Mouse (Mus musculus) forebrain, embryonic 14.5 days (tissue): ENCODE measurements around the gene Pde4d. TPM values are rescaled to one million over a fixed set of nuclear protein-coding genes. Genes with fewer than 3 reads are reported as not detected.
A peak's percentile ranks its signal among the peaks of the same experiment; 100 is the strongest.

ENCODE experiments used
- ATAC-seq: fragments of 200-750 bp; cut with Nextera tagmentation; 2 replicates; pipeline ENCODE4 v1.8.0; 2017; ENCODE audit warnings: mild to moderate bottlenecking, moderate library complexity
- DNase-seq: peaks from one replicate; pipeline ENCODE4 v3.0.0-alpha.2; 2015; ENCODE audit warnings: low spot score
- H3K27ac ChIP-seq: fragments of 300-500 bp; sonication (generic); 2 replicates; pipeline ENCODE4 v1.5.1; 2014; ENCODE audit warnings: low read depth, mild to moderate bottlenecking, control low read depth, low read length, moderate library complexity
- H3K27me3 ChIP-seq: fragments of 300-500 bp; sonication (generic); replicated peaks from 2 replicates; pipeline ENCODE4 v1.6.1; 2014; ENCODE audit warnings: low read length, control low read depth, mixed read lengths; ENCODE audit not compliant: control insufficient read depth, insufficient read depth
- H3K36me3 ChIP-seq: fragments of 300-500 bp; sonication (generic); 2 replicates; pipeline ENCODE4 v1.6.1; 2014; ENCODE audit warnings: low read length, control low read depth; ENCODE audit not compliant: control insufficient read depth, insufficient read depth
- H3K4me1 ChIP-seq: fragments of 300-500 bp; sonication (generic); 2 replicates; pipeline ENCODE4 v1.6.1; 2014; ENCODE audit warnings: antibody characterized with exemption, low read length, control low read depth; ENCODE audit not compliant: control insufficient read depth, insufficient read depth
- H3K4me2 ChIP-seq: fragments of 300-500 bp; sonication (generic); 2 replicates; pipeline ENCODE4 v1.6.1; 2014; ENCODE audit warnings: mild to moderate bottlenecking, control low read depth, low read length
- H3K4me3 ChIP-seq: fragments of 300-500 bp; sonication (generic); 2 replicates; pipeline ENCODE4 v1.5.1; 2014; ENCODE audit warnings: low read depth, low read length, control low read depth
- H3K9ac ChIP-seq: fragments of 300-500 bp; sonication (generic); 2 replicates; pipeline ENCODE4 v1.6.1; 2014; ENCODE audit warnings: mild to moderate bottlenecking, low read length, control low read depth, moderate library complexity
- H3K9me3 ChIP-seq: fragments of 300-500 bp; sonication (generic); replicated peaks from 2 replicates; pipeline ENCODE4 v1.6.1; 2016; ENCODE audit warnings: low read length, control low read depth, mixed read lengths; ENCODE audit not compliant: control insufficient read depth
- WGBS: fragments of 180-500 bp; shearing (Covaris S2); extraction: QIAGEN DNeasy Blood & Tissue Kit; methylation state at CpG from one replicate; pipeline ENCODE4 v1.1.7; 2014; 5-methylcytosine and 5-hydroxymethylcytosine counted together
- polyA plus RNA-seq: library from polyadenylated mRNA; unstranded; fragments of >200 nt; fragmentation: Nextera tagmentation; extraction: Ambion mirVana; gene quantifications from 2 replicates; pipeline ENCODE4 v1.2.1, GENCODE M21; 2014

Gene Pde4d
- polyA plus RNA-seq, 1 experiment from 2014 or later = 13.7 TPM

DNA sequence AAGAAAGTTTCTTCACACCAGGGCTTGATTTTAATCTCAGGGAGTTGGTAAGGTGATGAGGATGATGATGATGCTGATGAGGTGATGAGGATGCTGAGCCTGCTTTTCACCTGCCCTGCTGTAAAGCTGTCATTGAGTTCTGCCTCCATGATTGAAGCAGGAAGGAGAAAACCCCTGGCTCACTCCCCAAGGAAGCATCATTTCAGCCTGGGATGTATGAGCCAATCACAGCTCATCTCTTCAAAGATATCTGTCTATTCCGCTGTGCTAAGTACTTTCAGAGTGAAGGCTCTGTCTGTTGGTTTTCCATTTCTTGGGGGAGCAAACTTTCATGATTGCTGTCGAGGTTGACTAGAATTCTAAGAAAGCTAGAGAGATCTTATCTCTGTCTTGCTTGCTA, 1478.0 kb downstream of the Pde4d start:
- H3K27me3 ChIP-seq = no peaks in the 10 kb centered on the region
- H3K27ac ChIP-seq = no peak overlapping the region
- ATAC-seq (no peak), DNase-seq (peak; percentile 47)
- H3K4me3 ChIP-seq = peak overlapping the region; percentile 20
- H3K4me1 ChIP-seq = no peaks in the 10 kb centered on the region
- no peaks in the 10 kb centered on the region for H3K9me3 ChIP-seq
- H3K9ac ChIP-seq = no peak overlapping the region
- H3K4me2 ChIP-seq = peak overlapping the region; percentile 43
- 82% methylated on average over 2 of the region's 2 CpGs for WGBS
- H3K36me3 ChIP-seq = no peaks in the 10 kb centered on the region

DNA sequence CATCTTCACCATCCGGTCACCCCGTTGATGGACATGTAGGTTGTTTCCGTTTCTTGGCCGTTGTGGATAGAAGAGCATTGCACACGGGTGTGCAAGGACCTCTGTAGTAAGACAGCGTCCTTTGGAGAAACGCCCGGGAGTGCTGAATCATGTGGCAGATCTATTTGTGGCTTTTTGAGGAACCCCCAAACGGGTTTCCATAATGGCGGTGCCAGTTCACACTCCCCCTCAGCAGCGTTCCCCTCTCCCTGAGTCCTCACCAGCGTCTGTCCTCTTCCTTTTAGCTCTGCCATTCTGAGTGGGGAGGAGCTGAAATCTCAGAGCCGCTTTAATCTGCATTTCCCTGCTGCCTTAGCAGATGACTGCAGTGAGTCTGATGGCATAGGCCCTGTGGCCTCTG, 1482.9 kb downstream of the Pde4d start:
- DNase-seq (no peak), ATAC-seq (no peak)
- H3K4me1 ChIP-seq = no peaks in the 10 kb centered on the region
- 93% methylated on average over 13 of the region's 13 CpGs for WGBS
- no peak overlapping the region for H3K27ac ChIP-seq
- H3K4me3 ChIP-seq = no peak overlapping the region
- H3K36me3 ChIP-seq = peaks cover 13% of the 10 kb centered on the region; the same call in 1 of the 2 replicates
- H3K9ac ChIP-seq = no peak overlapping the region
- no peak overlapping the region for H3K4me2 ChIP-seq
- no peaks in the 10 kb centered on the region for H3K9me3 ChIP-seq
- no peaks in the 10 kb centered on the region for H3K27me3 ChIP-seq

DNA sequence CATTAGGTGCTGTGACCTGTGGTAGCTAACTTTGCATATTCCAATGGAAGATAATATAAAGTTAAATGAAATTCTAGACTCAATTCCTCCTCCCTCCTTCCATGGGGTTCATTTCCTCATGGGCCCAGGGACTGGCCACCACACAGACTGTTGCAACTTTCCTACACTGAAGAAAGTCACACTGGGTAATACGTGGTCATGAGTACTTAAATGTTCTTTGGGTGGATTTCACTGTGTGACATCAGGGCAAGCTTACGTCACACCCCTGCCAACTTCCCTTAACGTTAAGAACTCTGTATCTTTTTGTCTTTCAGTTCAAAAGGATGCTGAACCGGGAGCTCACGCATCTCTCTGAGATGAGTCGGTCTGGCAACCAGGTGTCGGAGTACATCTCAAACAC, 1483.8 kb downstream of the Pde4d start:
- H3K4me3 ChIP-seq = no peak overlapping the region
- no peak overlapping the region for H3K4me2 ChIP-seq
- H3K9ac ChIP-seq = no peak overlapping the region
- no peaks in the 10 kb centered on the region for H3K27me3 ChIP-seq
- DNase-seq (no peak), ATAC-seq (no peak)
- H3K36me3 ChIP-seq = peaks cover 16% of the 10 kb centered on the region; the same call in 1 of the 2 replicates
- no peaks in the 10 kb centered on the region for H3K9me3 ChIP-seq
- H3K4me1 ChIP-seq = no peaks in the 10 kb centered on the region
- no peak overlapping the region for H3K27ac ChIP-seq
- WGBS = 89% methylated on average over 7 of the region's 7 CpGs

DNA sequence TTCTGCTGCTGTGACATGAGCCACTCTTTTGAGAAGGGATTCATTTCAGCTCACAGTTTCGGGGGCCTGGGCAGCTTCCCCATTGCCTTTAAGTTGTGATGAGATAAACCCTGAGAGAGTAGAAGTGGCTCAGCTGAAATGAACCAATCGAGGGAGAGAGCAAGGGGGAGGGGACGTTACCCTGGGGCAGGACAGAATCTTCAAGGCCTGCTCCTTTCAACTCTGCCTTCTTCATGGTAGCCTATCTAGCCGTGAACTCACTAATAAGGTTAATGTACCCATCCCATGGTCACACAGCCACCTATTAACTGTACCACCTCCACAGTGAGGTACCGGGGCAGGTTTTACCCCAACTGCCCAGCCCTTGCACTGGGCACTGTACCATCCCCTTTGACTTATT, 1487.1 kb downstream of the Pde4d start:
- H3K4me1 ChIP-seq = no peaks in the 10 kb centered on the region
- ATAC-seq = no peak
- H3K27me3 ChIP-seq = no peaks in the 10 kb centered on the region
- peaks cover 34% of the 10 kb centered on the region; the same call in 1 of the 2 replicates for H3K36me3 ChIP-seq
- H3K9me3 ChIP-seq = no peaks in the 10 kb centered on the region
- DNase-seq = no peak
- WGBS = 94% methylated on average over 5 of the region's 5 CpGs
- H3K9ac ChIP-seq = no peak overlapping the region
- H3K4me3 ChIP-seq = no peak overlapping the region
- H3K27ac ChIP-seq = no peak overlapping the region
- no peak overlapping the region for H3K4me2 ChIP-seq

DNA sequence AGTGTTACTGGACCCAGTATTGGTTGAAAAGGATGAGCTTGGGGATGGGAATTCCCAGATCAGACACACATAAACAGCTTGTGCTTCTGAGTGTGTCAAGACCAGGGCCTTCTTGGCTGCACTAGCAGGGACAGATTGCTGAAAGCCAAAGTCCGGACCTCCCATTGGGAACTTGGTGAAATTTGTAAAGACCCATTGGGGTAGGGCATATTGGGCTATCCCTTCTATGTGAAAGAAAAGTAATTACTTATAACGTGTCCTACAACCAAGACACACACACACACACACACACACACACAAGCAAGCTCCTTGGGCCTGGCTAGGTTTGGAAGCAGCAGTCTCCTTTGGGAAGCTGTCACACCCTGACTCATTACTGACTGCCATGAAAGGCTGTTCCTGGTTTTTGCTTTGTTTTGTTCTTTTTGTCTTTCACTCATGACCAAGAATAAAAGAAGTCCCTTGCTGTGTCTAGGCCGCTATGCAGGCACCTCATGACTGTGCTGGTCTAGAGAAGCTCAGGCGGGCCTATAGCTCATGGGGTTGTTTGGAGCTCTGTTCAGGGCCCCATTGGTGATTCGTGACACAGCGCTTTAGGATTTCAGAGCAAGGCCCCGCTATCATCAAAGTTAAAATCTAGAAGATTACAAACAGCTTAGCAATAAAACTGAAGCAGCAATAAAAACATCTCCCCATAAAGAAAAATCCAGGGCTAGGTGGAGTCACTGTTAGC, 1495.2 kb downstream of the Pde4d start:
- Histone ChIP-seq H3K9ac (no peak overlapping the region), H3K4me1 (no peaks in the 10 kb centered on the region), H3K27me3 (no peaks in the 10 kb centered on the region), H3K9me3 (no peaks in the 10 kb centered on the region), H3K4me3 (no peak overlapping the region), H3K4me2 (no peak overlapping the region), H3K36me3 (peaks cover 25% of the 10 kb centered on the region), H3K27ac (no peak overlapping the region)
- WGBS = 71% methylated on average over 7 of the region's 7 CpGs
- ATAC-seq (no peak), DNase-seq (no peak)

DNA sequence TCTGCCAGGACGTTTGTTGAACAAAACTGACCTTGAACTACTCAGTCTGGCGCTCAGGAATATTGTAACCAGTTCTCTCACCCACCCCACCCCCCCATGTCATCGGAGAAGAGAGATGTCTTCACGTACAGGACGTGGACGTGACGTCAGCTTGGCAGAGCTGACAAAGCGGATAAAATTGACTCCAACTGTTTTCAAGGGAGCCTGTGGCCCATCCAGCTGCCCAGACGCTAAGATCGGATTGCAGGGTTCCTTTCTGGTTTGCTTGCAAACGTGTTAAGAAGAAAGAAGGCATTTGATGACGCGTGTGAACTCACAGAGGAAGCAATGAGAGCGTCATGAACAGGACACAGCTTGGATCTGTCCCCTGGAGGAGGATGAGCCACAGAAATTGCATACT, 1501.7 kb downstream of the Pde4d start:
- no peaks in the 10 kb centered on the region for H3K27me3 ChIP-seq
- no peaks in the 10 kb centered on the region for H3K4me1 ChIP-seq
- H3K36me3 ChIP-seq = peaks cover 56% of the 10 kb centered on the region
- ATAC-seq = no peak
- H3K4me2 ChIP-seq = no peak overlapping the region
- WGBS = 80% methylated on average over 14 of the region's 14 CpGs
- no peak overlapping the region for H3K27ac ChIP-seq
- no peak for DNase-seq
- no peaks in the 10 kb centered on the region for H3K9me3 ChIP-seq
- H3K4me3 ChIP-seq = no peak overlapping the region
- no peak overlapping the region for H3K9ac ChIP-seq

DNA sequence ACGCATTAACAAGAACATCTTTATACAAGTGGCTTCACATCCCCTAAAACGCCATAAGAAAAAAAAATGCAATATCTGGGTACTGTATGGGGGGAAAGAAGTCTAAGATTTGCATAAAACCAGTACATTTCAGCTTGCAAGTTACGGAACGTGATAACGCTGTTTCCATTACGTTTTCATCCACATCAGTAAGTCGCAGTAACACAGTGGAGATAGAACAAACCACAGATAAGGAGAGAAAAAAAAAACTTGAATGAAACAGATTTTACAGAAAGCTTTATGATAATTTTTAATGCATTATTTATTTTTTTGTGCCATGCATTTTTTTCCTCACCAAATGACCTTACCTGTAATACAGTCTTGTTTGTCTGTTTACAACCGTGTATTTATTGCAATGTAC, 1504.4 kb downstream of the Pde4d start:
- Histone ChIP-seq H3K9me3 (no peaks in the 10 kb centered on the region), H3K4me2 (no peak overlapping the region), H3K4me3 (no peak overlapping the region), H3K4me1 (no peaks in the 10 kb centered on the region), H3K9ac (no peak overlapping the region), H3K27me3 (no peaks in the 10 kb centered on the region), H3K36me3 (peaks cover 46% of the 10 kb centered on the region), H3K27ac (no peak overlapping the region)
- WGBS = 97% methylated on average over 8 of the region's 8 CpGs
- DNase-seq = no peak
- no peak for ATAC-seq

DNA sequence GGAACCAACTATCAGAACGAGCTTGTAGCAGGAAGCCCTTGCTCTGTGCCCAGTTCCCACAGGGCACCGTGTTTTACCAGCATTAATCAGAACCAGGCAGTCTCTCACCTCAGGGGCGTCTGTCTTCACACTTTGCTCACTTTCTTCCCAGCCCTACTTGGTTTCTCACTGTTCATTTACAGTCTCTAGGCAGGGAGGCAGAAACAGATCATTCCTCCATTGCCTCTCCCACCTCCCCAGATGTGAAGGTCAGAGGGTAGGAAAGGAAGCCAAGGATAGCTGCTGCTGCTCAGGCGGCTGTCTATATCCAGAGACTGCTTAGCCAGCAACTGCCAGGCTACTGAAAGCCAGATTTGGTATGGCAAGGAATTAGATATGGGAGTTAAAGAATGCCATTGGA, 1508.2 kb downstream of the Pde4d start:
- Histone ChIP-seq H3K4me3 (no peak overlapping the region), H3K9ac (no peak overlapping the region), H3K4me1 (no peaks in the 10 kb centered on the region), H3K9me3 (no peaks in the 10 kb centered on the region), H3K27ac (no peak overlapping the region), H3K4me2 (no peak overlapping the region), H3K36me3 (peaks cover 12% of the 10 kb centered on the region), H3K27me3 (no peaks in the 10 kb centered on the region)
- ATAC-seq (no peak), DNase-seq (no peak)
- WGBS = 68% methylated on average over 4 of the region's 4 CpGs

DNA sequence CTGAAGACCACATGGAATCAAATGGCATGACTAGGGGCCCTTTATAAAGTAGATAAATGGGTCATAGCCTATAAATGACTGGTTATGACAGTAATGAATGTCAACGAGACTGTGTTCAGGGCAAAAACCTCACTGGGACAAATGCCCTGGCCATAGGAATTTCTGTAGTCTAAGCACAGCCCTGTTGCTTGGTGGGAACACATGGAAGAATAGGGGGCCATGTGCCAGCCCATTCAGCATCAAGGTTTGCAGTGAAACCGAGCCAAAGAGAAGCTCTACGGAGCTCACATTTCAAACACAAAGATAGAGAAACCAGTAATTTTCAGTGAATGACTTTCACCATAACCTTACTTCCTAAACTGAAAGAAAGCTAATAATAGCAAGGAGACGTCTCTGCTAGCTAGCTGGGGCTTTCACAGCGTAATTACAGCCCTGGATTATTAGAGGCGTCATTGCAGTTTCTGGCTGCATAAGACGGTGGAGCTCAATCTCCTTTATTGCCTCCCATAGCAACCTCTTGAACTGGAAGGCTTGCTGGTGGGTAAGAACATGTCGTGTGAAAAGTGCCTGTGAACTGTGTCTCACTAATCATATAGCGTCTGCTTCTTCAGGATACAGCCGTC, 1533.2 kb downstream of the Pde4d start:
- DNase-seq = peak; percentile 61
- H3K4me3 ChIP-seq = no peak overlapping the region
- H3K9me3 ChIP-seq = no peaks in the 10 kb centered on the region
- H3K36me3 ChIP-seq = no peaks in the 10 kb centered on the region
- peaks cover 2% of the 10 kb centered on the region; the same call in 1 of the 2 replicates for H3K4me1 ChIP-seq
- H3K27ac ChIP-seq = peak overlapping the region; percentile 48; the same call in 1 of the 2 replicates
- 53% methylated on average over 10 of the region's 10 CpGs for WGBS
- H3K9ac ChIP-seq = no peak overlapping the region
- no peak overlapping the region for H3K4me2 ChIP-seq
- no peaks in the 10 kb centered on the region for H3K27me3 ChIP-seq
- ATAC-seq = peak; percentile 44; the same call in 1 of the 2 replicates
